Mouse (Mus musculus) embryonic stem cell, embryonic (primary cell): Measurements from ENCODE around the gene Pdcd7.

Experiments used
- CTCF ChIA-PET, 4 experiments: fragments of 300-600 bp in 2 of 4; fragments of 350-600 bp in 2 of 4; sonication (Branson Sonifier 250); formaldehyde crosslinking; loops; one replicate each; lab custom pipeline; 2022; ENCODE audit warnings: inconsistent platforms in 2 of 4; lab: Charles Lee
- POLR2A ChIA-PET, 4 experiments: fragments of 300-600 bp in 2 of 4; fragments of 350-600 bp in 2 of 4; sonication (Branson Sonifier 250); formaldehyde crosslinking; loops; one replicate each; lab custom pipeline; 2022; ENCODE audit warnings: antibody characterized with exemption in 4 of 4, inconsistent platforms in 1 of 4; lab: Charles Lee

The Pdcd7 gene

GRCm38 (mm10) chr9:65381017-65381590, 35.2 kb downstream of the Pdcd7 start:
- CTCF ChIA-PET = interaction anchor here in 2 of 4 experiments (0.5 to 1.8 kb wide), 2 partner anchors 8 to 190 kb away, joined by 4 to 6 read pairs; no protein-coding TSS in a partner anchor
- POLR2A ChIA-PET = interaction anchor here in 3 of 4 experiments (0.6 to 5.1 kb wide), 6 partner anchors 9 to 357 kb away, joined by 3 to 30 read pairs (median 4); partner anchors contain the start of gene Kbtbd13 (in 1 of the 3)

DNA sequence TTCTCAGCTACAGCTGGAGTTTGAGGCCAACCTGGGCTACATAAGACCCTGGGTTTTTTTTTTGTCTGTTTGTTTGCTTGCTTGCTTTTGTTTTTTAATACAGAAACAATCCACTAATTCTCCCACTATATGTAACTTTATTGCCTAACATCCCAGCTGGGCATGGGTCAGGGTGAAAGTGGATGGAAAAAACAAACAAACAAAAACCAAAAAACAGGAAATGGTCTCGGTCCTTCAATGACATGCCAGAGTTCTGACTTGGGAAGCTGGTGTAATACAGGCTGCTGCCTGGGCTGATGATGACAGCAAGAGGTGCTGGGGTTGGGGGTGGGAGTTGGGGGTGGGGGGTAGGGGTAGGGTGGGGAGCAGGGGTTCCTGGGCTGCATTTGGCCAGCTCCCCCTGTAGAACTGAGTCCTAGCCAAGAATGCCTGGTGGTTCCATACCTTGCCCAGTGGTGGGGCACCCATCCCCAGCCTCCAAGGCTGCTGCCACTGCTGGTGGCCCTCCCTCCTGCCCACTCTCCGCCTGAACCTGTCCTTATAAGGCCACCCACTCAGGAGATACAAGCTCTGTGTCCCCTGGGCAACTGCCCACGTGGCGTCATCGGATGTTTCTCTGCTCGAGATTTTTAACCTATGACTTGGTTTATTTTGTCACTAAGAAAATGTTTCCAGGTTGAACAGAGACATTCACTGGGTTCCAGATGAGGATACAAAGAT, 36.3 kb downstream of the Pdcd7 start:
- POLR2A ChIA-PET = interaction anchor here in 3 of 4 experiments (0.5 to 5.1 kb wide), 13 partner anchors 9 to 421 kb away, joined by 3 to 30 read pairs (median 3); partner anchors contain the start of genes Kbtbd13 (in 1 of the 3), Pdcd7 (in 1 of the 3) and Rasl12 (in 1 of the 3)
- CTCF ChIA-PET = interaction anchor here in 3 of 4 experiments (0.6 to 1.8 kb wide), 4 partner anchors 10 to 1472 kb away, joined by 3 to 6 read pairs (median 4); no protein-coding TSS in a partner anchor

- CTCF ChIA-PET = interaction anchor here in 2 of 4 experiments (0.6 to 1.8 kb wide), 2 partner anchors 10 to 1473 kb away, joined by 4 to 6 read pairs; no protein-coding TSS in a partner anchor
- POLR2A ChIA-PET = interaction anchor here in 3 of 4 experiments (0.7 to 5.1 kb wide), 11 partner anchors 9 to 117 kb away, joined by 3 to 30 read pairs (median 3); partner anchors contain the start of genes Kbtbd13 (in 1 of the 3), Pdcd7 (in 1 of the 3) and Rasl12 (in 1 of the 3)
Observed at GRCm38 (mm10) chr9:65382751-65383097, 36.8 kb downstream of the Pdcd7 start.

GRCm38 (mm10) chr9:65384276-65384675, 38.4 kb downstream of the Pdcd7 start:
- CTCF ChIA-PET = interaction anchor here in 1 of 4 experiments (0.7 to 1.1 kb wide), 3 partner anchors 9 to 48 kb away, joined by 3 to 4 read pairs (median 3); no protein-coding TSS in a partner anchor
- POLR2A ChIA-PET = interaction anchor here (0.8 to 1.9 kb wide), 6 partner anchors 9 to 118 kb away, joined by 3 to 4 read pairs (median 4); partner anchors contain the start of gene Ubap1l (in 1 of the 4)

- POLR2A ChIA-PET = interaction anchor here in 1 of 4 experiments (0.7 kb wide), 1 partner anchor 16 kb away, joined by 4 read pairs; no protein-coding TSS in a partner anchor
- CTCF ChIA-PET = interaction anchor here in 1 of 4 experiments (0.6 to 1.0 kb wide), 2 partner anchors 15 to 602 kb away, joined by 3 read pairs; no protein-coding TSS in a partner anchor
Observed at GRCm38 (mm10) chr9:65386373-65387140, 40.7 kb downstream of the Pdcd7 start.

- CTCF ChIA-PET = interaction anchor here (0.6 to 1.8 kb wide), 9 partner anchors 16 to 1834 kb away, joined by 3 to 8 read pairs (median 3); no protein-coding TSS in a partner anchor
- POLR2A ChIA-PET = interaction anchor here in 3 of 4 experiments (0.6 to 5.1 kb wide), 17 partner anchors 10 to 197 kb away, joined by 3 to 30 read pairs (median 5); partner anchors contain the start of gene Mtfmt (in 1 of the 3)
Observed at GRCm38 (mm10) chr9:65390752-65391612, 45.1 kb downstream of the Pdcd7 start.

- ChIA-PET POLR2A (interaction anchor here in 1 of 4 experiments (0.5 to 5.1 kb wide), 3 partner anchors 11 to 199 kb away, joined by 11 to 30 read pairs (median 11); no protein-coding TSS in a partner anchor), CTCF (interaction anchor here in 3 of 4 experiments (0.6 to 1.8 kb wide), 6 partner anchors 19 to 1833 kb away, joined by 3 to 8 read pairs (median 4); no protein-coding TSS in a partner anchor)
Observed at GRCm38 (mm10) chr9:65391613-65391964, 45.7 kb downstream of the Pdcd7 start, which contains the start of gene Kbtbd13. TSS of gene Kbtbd13 (minus strand) at chr9:65391652.

- POLR2A ChIA-PET = interaction anchor here in 3 of 4 experiments (0.8 to 5.1 kb wide), 7 partner anchors 9 to 197 kb away, joined by 3 to 30 read pairs (median 4); partner anchors contain the start of gene Mtfmt (in 2 of the 3)
- CTCF ChIA-PET = interaction anchor here in 3 of 4 experiments (0.5 to 1.3 kb wide), 8 partner anchors 8 to 374 kb away, joined by 3 to 19 read pairs (median 3); partner anchors contain the start of gene Plekho2 (in 1 of the 3)
Observed at GRCm38 (mm10) chr9:65392638-65393364, 46.9 kb downstream of the Pdcd7 start.

- ChIA-PET CTCF (interaction anchor here in 2 of 4 experiments (0.6 to 1.0 kb wide), 5 partner anchors 24 to 205 kb away, joined by 3 to 5 read pairs (median 3); no protein-coding TSS in a partner anchor), POLR2A (interaction anchor here in 2 of 4 experiments (0.6 to 5.1 kb wide), 6 partner anchors 9 to 68 kb away, joined by 3 to 30 read pairs (median 4); partner anchors contain the start of gene Mtfmt (in 1 of the 2))
Observed at GRCm38 (mm10) chr9:65393606-65394005, 47.7 kb downstream of the Pdcd7 start.

DNA sequence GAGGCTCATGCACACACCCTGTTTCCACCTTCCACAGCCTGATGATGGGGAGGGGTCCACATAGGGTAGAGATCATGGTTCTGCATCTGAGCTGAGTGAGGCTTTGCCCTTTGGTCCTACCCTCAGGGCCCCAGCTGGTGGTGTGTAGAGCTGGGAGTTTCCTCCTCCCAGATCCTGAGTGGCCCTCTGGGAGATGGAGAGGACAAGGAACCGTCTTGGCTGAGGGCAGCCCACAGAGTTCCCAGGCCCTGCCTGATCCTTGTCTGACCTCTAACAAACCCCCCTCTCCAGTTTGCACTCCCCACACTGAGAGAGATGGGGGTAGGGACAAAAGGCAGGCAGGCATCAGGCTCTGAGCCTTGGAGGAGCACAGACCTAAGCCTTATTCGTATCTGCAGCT, 48.5 kb downstream of the Pdcd7 start:
- POLR2A ChIA-PET = no interaction called here
- CTCF ChIA-PET = interaction anchor here in 2 of 4 experiments (0.6 to 1.0 kb wide), 3 partner anchors 25 to 108 kb away, joined by 3 to 4 read pairs (median 3); no protein-coding TSS in a partner anchor

DNA sequence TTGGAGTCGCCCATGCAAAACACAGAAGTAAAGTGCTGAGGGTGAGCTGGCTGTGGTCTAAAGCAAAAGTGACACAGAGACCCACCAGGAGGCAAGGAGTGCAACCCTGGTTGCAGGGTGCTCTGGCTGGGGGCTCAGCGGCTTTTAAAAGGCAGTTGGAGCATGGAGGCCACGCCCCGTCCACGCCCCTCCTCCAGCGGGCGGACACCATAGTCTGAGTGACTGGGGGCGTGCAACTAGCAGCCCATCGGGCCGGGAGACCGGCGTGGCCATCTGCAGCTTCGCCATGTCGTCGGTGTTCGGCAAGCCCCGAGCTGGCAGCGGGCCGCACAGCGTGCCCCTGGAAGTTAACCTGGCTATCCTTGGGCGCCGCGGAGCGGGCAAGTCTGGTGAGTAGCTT, 52.4 kb downstream of the Pdcd7 start, which contains the start of gene Rasl12:
Gene Rasl12, plus strand, starts transcription at position 228 of the 400 bp plus-strand sequence.
- ChIA-PET POLR2A (interaction anchor here in 3 of 4 experiments (0.7 to 1.5 kb wide), 10 partner anchors 9 to 179 kb away, joined by 3 to 7 read pairs (median 3); partner anchors contain the start of genes Mtfmt (in 1 of the 3) and Slc51b (in 1 of the 3)), CTCF (interaction anchor here in 2 of 4 experiments (0.6 to 1.3 kb wide), 5 partner anchors 9 to 201 kb away, joined by 3 to 5 read pairs (median 4); partner anchors contain the start of gene Mtfmt (in 1 of the 2))

DNA sequence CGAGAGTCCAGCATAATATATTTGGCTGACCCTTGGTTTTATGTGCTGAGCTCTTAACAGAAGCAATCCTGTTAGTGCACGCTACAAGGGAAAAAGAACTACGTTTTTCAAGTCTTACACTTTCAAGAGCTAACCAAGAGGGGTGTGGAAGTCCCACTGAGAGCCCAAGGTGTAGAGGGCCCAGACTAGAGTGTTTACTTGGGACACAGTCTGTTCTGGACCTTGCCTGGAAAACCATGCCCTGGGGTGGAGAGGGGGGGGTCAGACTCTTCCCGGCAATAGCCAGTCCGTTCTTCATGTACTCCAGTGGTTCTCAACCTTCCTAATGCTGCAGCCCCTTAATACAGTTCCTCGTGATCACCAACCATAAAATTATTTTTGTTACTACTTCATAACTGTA, 54.0 kb downstream of the Pdcd7 start:
- CTCF ChIA-PET = no interaction called here
- POLR2A ChIA-PET = interaction anchor here in 1 of 4 experiments (1.3 kb wide), 1 partner anchor 199 kb away, joined by 3 read pairs; no protein-coding TSS in a partner anchor

DNA sequence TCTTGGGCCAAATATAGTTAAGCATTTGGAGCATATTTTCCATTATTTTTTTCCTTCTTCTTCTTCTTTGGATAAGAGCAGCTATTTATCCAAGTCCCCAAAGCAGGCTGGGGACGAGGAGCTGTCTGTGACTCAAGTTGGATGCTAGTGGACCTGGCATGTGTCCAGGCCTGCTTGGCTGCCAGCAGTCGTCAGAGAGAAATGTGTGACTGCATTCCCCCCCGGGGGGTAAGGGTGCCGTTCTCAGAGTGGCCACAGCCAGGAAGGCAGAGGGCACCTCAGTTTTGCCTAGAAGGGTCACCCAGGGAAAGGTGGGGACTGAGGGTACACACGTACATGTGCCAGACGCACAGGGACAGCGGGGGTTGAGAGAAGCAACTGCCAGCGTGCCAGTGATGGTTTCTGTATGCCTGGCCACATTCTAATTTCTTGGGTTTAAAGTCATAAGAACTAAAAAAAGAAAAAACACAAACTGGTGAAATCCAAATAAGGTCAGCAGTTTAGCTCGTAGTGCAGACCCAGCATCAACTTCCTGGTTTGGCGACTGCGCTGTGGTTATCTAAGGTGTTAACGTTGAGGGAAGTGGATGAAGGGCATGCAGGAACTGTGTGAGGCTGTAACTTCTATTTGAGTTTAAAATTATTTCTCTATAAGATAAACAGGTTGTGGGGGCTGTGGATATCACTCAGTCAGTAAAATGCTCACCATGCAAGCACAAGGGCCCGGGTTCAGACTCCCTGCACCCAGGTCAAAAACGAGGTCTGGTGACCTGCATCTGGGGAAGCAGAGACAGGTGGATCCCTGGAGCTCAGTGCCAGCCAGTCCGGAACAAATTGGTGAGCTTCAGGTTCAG, 58.7 kb downstream of the Pdcd7 start:
- CTCF ChIA-PET = no interaction called here
- POLR2A ChIA-PET = no interaction called here

- ChIA-PET POLR2A (no interaction called here), CTCF (no interaction called here)
Observed at GRCm38 (mm10) chr9:65405184-65405449, 59.2 kb downstream of the Pdcd7 start.

GRCm38 (mm10) chr9:65407327-65407726, 61.4 kb downstream of the Pdcd7 start:
- POLR2A ChIA-PET = no interaction called here
- CTCF ChIA-PET = interaction anchor here in 1 of 4 experiments (0.8 kb wide), 1 partner anchor 92 kb away, joined by 5 read pairs; no protein-coding TSS in a partner anchor
